Mouse (Mus musculus) CH12.LX (cell line): ENCODE measurements around the gene Rps6ka5.

ENCODE experiments used
- CHD2 ChIP-seq: IDR thresholded peaks from 2 replicates; pipeline ENCODE4 v1.6.1; 2011; ENCODE audit warnings: low read length, improper control_type of control experiment
- CTCF ChIP-seq, 2 experiments: IDR thresholded peaks in 1 of 2; conservative IDR thresholded peaks in 1 of 2; 2 replicates each; pipeline ENCODE4 v1.5.1; 2011 to 2012; ENCODE audit warnings: low read depth in 2 of 2, low read length in 2 of 2, improper control_type of control experiment in 1 of 2, inconsistent platforms in 1 of 2, mild to moderate bottlenecking in 1 of 2, moderate library complexity in 1 of 2
- E2F4 ChIP-seq: IDR thresholded peaks from 2 replicates; pipeline ENCODE4 v1.6.1; 2011; ENCODE audit warnings: low read depth, low read length, improper control_type of control experiment; ENCODE audit not compliant: insufficient replicate concordance
- EP300 ChIP-seq: IDR thresholded peaks from 2 replicates; pipeline ENCODE4 v1.6.1; 2011; ENCODE audit warnings: low read length, improper control_type of control experiment
- MAX ChIP-seq: IDR thresholded peaks from 2 replicates; pipeline ENCODE4 v1.6.1; 2011; ENCODE audit warnings: low read length, improper control_type of control experiment
- MEF2A ChIP-seq: IDR thresholded peaks from 2 replicates; pipeline ENCODE4 v1.6.1; 2014; ENCODE audit warnings: low read depth, mild to moderate bottlenecking, inconsistent platforms, low read length, improper control_type of control experiment, borderline replicate concordance
- POLR2A ChIP-seq: IDR thresholded peaks from 2 replicates; pipeline ENCODE4 v1.6.1; 2011; ENCODE audit warnings: low read depth, mild to moderate bottlenecking, improper control_type of control experiment, low read length
- POLR2AphosphoS2 ChIP-seq: IDR thresholded peaks from 2 replicates; pipeline ENCODE4 v1.6.1; 2011; ENCODE audit warnings: low read depth, low read length, improper control_type of control experiment
- UBTF ChIP-seq: IDR thresholded peaks from 2 replicates; pipeline ENCODE4 v1.6.1; 2012; ENCODE audit warnings: low read depth, mild to moderate bottlenecking, inconsistent platforms, low read length, improper control_type of control experiment, moderate library complexity

DNA sequence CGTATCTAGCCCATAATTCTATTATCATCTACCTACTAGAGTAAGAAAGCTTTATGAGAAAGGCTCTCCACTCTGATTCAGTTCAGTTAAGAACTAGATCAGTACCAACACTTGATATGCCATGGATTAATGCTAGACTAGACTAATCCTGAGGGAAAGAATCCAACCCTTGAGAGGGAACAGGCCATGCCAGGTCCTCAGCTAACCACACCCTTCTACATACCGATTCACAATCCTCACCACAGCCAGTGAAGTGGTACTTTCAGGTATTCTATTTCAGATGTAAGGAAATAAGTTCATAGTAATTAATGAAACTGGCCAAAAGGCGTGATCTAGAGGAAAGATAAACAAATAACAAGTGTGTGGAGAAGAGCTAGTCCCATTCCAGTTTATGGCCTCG is 70.8 kb downstream of the Rps6ka5 start:
- TF ChIP-seq E2F4 (no peak), UBTF (no peak), CTCF (conservative IDR thresholded peaks at IDR 0.05 in 1 of 2, IDR thresholded peaks at IDR 0.05 in 1 of 2; ENCODE audit: low read depth in 2 of 2, low read length in 2 of 2) (no peak), CHD2 (no peak), POLR2A (no peak), EP300 (no peak), MAX (no peak), MEF2A (no peak), POLR2AphosphoS2 (no peak)
